Mouse (Mus musculus) layer of hippocampus, postnatal 10 days (tissue): ENCODE measurements at regions not wholly inside any gene's neighbourhood (a gene's known extent, or its start where the extent isn't known, plus 50 kb on each side); places are given as distances from the start of the nearest gene placed in this dataset.

ENCODE experiments used
- DNase-seq, 2 experiments: peaks; one replicate each; pipeline ENCODE4 v3.0.0; 2021; ENCODE audit warnings: low spot score in 2 of 2

DNA sequence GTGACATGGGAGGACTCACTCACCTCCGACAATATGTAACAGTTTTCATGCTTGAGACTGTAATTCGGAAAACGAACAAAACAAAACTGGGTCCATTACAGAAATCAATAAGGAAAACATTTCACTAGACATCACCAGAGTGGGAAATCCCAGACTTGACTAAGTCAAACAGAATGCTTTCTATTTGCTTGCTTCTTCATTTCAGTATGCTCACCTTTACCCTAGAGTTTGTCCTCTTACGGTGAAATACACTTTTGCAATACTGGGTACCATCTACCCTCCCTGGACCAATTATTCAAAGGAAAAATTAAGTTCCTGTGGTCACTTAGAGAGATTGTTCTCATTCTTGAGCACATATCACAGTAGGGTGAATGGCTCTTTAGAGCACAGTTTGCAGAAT is 613.4 kb upstream of the 4930412O13Rik start:
- no peak for DNase-seq

DNA sequence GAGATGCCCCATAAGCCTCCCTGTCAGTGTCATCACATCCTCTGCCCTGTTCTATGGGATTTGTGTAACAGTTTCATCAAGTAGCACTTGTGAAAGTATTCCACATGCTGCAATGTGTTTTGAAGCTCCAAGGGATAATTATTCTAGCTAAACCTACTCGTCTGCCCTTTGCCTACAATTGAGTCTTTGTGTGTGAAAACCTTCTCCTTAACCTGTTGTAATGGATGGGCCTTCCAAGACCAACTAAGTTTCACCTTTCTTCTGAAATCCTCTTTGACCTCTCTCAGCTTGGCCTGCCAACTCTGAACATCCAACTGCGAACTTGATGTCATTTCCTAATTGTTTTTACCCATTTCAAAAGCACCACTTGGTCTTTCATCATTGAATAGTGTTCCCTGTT is 597.6 kb upstream of the 4930412O13Rik start:
- no peak for DNase-seq

DNA sequence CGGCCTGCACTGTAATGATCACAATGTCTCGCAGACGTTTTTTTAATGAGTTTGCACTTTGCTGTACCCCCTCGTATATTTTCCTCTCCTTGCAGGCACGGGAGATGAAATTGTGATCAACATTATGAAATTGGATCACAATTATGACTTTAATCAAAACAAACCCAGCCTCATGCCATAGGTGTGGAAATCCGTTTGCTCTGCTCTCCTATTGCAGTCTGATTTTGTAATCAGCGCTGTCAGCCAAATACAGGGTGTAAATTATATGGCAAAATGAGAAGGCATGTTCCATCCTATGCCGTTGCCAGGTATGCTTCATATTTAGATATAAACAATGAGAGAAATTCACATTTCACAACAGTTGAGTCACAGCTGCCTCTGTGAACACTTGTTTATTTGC is 595.3 kb upstream of the 4930412O13Rik start:
- no peak for DNase-seq

- no peak for DNase-seq
Measured at GRCm38 (mm10) chr2:9287077-9287476, 594.0 kb upstream of the 4930412O13Rik start.

GRCm38 (mm10) chr2:9287623-9288022 is 593.4 kb upstream of the 4930412O13Rik start:
- DNase-seq: no peak

DNA sequence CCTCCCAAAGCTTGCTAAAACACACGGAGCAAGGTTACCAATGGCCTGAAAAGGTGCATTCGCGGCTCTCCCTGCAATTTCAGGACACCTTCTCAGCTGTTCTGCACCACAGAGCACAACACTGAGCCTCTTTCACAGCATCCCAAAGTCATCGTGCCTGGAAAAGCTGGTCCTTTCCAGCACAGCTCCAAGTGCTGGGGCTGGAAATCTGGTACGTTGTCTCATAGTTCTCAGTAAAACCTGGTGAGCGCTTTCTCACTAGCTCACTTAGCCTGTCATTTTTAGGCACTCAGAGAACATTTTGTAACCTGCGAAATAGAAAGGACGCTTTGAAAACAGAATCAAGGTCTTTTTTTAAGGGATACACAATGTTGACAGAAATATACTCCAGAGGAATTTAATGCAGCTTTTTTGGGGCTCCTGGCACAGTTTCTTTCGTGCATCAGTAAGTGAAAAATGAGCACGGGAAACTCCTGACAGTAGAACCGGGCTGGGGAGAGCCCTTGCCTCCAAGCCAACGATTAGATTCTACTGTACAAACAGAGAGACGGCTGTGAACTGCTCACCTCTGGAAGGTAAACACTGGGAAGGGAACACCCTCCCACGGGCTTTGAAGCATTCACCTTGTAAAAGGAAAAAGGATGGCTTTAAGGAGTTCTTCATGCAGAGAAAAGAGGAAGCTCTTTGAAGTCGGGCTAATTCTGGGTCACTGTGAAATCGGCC is 549.3 kb upstream of the 4930412O13Rik start:
- DNase-seq: peak; percentile 5 to 15

GRCm38 (mm10) chr2:9348982-9349381 is 532.1 kb upstream of the 4930412O13Rik start:
- no peak for DNase-seq

DNA sequence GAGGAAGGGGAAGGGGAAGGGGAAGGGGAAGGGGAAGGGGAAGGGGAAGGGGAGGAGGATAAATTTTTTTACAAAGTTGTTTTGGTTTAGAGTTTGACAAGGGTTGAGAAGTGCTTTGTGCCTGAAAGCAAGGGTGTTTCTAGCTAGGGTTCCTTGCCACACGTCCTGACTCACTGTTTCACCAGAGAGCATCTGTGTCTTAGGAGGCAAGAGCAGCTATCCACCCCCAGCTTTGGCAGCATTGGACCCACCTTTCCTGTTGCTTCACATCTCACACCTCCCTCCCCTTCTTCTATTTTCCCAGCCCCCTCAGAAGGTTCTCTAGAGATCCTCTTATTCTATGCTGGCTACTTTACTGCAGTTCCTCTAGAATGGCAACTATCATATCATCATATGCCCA is 531.1 kb upstream of the 4930412O13Rik start:
- DNase-seq: no peak

DNA sequence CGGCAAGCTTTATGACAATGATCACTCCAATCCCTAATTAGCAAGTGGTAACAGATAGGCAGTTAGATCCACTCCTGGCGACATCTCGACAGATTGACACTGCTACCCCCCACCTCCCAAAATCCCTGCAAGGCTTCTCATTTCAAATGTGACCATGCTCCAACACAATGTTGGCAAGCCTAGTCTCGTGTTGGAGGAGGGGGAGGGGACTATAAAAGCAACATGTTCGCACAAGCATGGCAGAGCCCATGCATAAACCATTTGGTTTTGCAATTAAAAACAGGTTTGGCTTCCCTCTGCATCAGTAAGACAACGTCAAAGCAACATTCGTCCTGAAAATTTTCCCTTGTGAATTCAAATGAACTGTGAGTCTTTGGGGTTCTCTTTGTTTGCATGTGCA is 528.9 kb upstream of the 4930412O13Rik start:
- DNase-seq: peak; percentile 26 to 28

DNA sequence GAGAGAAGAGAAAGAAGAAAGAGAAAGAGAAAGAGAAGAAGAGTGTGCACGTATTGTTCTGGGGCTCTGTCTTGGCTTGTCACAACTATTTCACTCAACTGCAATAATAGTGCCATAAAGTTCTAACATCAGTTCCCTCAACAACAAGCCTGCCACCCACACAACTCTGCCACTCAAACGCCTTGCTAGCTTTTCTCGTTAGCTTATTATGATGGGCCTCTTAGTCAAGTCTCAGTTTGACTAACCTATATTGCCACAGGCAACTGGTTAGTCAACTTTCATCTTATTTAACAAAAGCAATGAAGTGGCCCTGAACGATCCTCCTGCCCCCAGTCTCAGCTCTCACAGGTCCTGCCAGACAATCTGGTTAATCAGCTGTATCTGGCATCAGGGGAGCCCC is 521.0 kb upstream of the 4930412O13Rik start:
- DNase-seq: no peak

DNA sequence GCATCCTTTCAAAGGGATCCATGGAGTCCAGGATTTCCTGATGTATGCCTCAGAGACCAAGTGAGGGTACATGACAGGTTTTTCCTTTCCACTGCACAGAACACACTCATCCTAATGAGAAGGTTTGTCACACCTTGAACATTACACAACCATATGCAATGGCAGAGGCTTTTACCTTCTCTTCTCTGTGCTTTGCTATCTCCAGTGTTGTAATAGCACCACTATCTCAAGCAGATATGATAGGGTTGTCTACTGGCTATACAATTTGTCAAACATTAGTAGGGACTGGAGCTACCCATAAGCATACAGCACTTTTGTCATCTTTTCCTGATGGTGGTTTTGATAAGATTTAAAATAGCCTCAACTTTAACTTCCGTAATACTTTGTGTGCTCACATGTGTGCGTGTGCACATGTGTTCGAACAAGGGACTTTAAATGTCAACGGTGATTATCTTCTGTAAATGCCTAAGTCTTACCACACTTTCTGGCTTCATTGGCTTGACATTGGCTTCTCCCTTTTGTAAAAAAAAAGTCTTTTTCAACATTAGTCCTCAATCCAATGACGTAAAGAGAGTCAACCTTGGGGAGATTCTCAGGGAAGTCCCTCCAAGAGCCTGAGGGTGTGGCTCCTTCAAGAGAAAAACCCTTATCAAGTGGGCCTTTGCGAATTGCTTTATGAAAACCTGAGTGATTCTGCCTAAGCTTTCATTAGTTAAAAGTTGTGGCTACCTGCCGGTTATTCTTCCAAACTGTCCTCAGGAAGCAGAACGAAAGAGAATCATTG is 513.1 kb upstream of the 4930412O13Rik start:
- no peak for DNase-seq

DNA sequence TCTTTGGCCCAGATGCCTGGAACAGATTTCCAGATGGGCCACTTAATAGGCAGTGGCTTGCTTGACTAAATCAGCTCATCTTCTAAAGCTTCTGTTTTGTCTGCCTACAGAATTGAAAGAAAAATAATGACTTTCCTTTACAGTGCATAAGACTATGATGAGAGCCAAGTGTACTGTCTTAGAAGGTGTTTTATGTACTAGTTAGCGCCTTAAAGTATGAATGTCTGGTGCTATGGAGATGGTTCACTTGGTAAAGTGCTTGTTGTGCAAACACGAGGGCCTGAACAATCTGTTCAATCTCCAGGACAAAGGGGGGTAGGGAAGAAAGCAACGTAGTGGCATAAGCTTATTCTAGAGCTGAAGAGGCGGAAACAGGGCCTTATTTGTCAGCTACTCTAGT is 511.5 kb upstream of the 4930412O13Rik start:
- DNase-seq: no peak

- DNase-seq: no peak
Measured at GRCm38 (mm10) chr2:9386566-9386965, 494.5 kb upstream of the 4930412O13Rik start.

DNA sequence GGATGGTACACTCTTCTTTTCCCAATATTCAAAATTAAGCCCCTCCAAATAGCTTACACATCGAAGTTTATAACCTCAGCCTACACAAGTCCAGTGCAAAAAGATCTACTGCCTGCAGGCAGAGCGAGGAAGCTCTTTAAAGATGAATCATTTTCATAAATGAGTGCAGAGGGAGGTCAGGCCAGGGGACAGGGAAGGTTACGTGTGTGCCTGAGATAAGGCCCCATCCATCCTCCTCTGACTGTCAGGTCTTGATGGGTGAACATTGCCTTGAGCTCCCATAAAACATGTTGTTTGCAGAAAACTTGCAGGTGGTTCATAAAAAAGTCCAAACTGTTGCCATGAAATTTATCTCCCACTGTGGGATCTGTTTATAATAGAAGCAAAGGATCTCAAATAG is 493.0 kb upstream of the 4930412O13Rik start:
- no peak for DNase-seq

DNA sequence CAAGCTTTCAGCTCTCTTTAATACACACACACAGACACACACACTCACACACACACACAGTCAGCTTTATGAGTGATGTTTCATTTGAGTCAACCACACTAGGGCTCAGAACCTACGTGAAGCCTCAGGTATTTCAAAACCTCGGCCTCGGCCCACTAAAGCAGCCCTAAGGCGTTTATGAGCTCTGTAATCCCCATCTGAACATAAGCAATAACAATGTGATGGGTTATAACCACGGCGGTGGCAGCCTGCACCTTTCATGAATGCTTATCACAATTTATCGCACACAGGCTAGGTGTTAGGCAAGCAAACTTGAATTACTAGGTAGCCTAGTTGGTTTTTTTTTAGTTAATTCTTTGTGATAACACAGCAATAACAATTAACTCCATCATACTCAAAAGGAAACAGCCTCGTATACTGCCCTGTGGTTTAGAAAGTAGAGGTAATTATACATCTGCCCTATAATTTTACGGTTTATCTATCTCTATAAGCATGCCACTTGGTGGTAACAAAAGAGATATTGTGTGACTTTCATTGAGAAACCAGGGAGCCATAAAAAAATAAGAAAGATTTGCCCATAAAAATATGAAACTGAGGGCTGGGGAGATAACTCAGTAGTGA is 485.6 kb upstream of the 4930412O13Rik start:
- DNase-seq: no peak

DNA sequence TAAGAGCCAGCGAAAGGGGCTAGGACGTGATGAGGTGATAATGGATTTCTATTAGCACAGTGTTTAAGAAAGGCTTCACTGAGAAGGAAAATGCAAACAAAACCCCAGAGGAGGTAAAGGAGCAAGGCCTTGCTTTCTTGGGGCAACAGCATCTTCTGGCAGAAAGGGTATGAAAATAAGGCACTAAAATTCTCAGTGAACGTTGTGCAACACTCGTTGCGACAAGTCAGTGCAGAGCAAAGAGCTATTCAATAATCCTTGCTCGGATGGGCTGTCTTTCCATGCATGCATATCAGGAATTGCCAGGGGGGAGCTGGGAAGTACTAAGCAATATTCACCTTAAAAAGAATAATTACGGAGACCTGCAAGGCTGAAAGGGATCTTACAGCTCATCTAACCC is 479.6 kb upstream of the 4930412O13Rik start:
- no peak for DNase-seq

- DNase-seq: no peak
Measured at GRCm38 (mm10) chr2:9402281-9402680, 478.8 kb upstream of the 4930412O13Rik start.

DNA sequence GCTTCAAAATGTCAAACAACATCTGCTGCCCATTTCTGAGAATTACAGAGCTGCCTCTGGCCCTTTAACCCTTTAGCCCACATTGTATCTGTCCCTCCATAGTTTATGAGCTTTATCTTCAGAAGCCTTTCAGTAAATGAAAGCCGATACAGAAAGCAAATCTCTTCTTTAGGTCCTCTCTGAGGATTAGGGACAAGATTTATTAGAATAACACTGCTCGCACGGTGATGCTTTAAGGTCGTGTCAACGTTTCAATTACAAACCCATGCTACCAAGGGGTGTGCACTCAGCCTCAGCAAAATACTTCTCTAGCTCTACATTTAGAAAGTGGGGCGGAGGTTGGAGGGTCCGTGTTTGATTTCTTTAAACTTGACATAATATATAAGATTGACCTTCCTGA is 472.0 kb upstream of the 4930412O13Rik start:
- DNase-seq: no peak

GRCm38 (mm10) chr2:9422686-9423085 is 458.4 kb upstream of the 4930412O13Rik start:
- DNase-seq: no peak

DNA sequence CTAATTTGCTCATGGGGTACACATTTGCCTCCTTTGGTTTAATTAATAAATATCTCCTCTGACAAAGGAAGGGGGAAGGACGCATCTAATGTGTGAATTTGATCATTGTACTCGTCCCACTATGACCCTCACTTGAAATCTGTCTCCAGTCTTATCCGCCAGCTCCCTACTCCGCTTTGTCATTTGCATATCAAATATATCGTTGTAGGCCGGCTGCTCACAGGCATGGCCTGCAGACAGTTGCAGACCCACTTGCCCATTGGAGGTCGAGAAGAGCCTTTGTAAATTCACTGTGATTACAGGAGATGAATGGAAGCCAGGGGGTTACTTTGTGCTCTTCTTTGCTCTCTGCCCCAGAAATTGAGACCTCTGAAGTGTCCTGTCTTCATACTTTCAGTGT is 457.5 kb upstream of the 4930412O13Rik start:
- DNase-seq: no peak

DNA sequence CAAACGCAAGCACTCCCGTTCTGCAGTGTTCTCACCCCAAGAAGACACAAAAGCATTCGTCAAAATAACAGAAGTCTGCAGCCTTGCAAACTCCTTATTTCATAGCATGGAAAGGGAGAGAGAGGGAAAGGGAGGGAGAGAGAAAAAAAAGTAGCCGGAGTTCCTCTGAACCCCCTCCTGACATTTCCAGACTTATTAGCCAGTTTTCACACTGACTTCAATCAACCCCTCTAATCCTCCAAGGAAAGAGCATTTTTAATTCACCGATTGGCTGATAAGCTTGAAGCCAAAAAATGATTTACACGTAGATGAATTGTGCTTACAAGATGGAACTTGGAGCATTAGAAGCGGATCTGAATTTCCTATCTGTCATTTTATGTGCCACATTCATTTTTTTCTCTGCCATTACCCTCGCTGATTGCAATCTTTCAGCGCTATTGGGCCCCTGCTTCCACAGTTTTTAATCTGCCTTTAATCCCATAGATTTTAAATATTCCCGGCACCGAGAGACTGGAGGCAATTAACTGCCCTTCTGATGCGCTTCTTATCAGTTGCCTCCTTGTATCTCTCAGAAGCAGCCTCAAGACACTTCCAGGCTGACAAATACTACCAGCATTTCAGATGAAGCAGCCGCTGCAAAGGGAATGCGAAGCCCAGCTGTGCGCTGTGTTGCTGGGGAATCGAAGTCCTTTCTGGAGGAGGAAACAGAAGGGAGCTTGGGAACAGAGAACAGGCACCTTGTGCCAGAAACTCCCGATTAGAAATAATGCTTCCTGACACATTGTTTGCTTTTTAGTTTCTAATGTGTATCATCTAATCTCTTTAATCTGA is 447.7 kb upstream of the 4930412O13Rik start:
- DNase-seq: peak; percentile 19 to 21
